Mouse (Mus musculus): ENCODE measurements around the gene Ins1. TPM values are rescaled to one million over a fixed set of nuclear protein-coding genes. Genes with fewer than 3 reads are reported as not detected.

Gene Ins1
- polyA plus RNA-seq (2014; fragmentation: Nextera tagmentation; extraction: Ambion mirVana): not detected in 2 replicates

DNA sequence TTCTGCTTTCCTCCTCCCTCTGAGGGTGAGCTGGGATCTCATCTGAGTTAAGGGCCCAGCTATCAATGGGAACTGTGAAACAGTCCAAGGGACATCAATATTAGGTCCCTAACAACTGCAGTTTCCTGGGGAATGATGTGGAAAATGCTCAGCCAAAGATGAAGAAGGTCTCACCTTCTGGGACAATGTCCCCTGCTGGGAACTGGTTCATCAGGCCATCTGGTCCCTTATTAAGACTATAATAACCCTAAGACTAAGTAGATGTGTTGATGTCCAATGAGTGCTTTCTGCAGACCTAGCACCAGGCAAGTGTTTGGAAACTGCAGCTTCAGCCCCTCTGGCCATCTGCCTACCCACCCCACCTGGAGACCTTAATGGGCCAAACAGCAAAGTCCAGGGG, at the start of gene Ins1:
Gene Ins1, plus strand, starts transcription at position 301 of the 400 bp plus-strand sequence.
- Histone ChIP-seq H3K4me3 (replicated peaks; ENCODE audit: low read length) (no peak within 1 kb of the TSS), H3K9me3 (ENCODE audit: control insufficient read depth, low read length) (no peaks in the 10 kb centered on the region), H3K27ac (no peak within 1 kb of the TSS), H3K27me3 (ENCODE audit: control insufficient read depth, insufficient read depth, low read length) (no peaks in the 10 kb centered on the region), H3K4me1 (replicated peaks; ENCODE audit: control insufficient read depth, insufficient read depth, low read length) (no peaks in the 10 kb centered on the region), H3K4me2 (replicated peaks) (no peak within 1 kb of the TSS), H3K9ac (no peak within 1 kb of the TSS), H3K36me3 (replicated peaks; ENCODE audit: control insufficient read depth, insufficient read depth) (no peaks in the 10 kb centered on the region)
- DNase-seq (ENCODE audit: low spot score) (no peak), ATAC-seq (ENCODE audit: low FRiP score) (no peak)
